Mouse (Mus musculus) spleen, adult 18-20 months (tissue): Measurements from ENCODE around the gene 2010300C02Rik.

Experiments
- DNase-seq, 2 experiments: peaks; one replicate each; pipeline ENCODE4 v3.0.0; 2022; ENCODE audit warnings: mixed read lengths in 2 of 2

2010300C02Rik gene

DNA sequence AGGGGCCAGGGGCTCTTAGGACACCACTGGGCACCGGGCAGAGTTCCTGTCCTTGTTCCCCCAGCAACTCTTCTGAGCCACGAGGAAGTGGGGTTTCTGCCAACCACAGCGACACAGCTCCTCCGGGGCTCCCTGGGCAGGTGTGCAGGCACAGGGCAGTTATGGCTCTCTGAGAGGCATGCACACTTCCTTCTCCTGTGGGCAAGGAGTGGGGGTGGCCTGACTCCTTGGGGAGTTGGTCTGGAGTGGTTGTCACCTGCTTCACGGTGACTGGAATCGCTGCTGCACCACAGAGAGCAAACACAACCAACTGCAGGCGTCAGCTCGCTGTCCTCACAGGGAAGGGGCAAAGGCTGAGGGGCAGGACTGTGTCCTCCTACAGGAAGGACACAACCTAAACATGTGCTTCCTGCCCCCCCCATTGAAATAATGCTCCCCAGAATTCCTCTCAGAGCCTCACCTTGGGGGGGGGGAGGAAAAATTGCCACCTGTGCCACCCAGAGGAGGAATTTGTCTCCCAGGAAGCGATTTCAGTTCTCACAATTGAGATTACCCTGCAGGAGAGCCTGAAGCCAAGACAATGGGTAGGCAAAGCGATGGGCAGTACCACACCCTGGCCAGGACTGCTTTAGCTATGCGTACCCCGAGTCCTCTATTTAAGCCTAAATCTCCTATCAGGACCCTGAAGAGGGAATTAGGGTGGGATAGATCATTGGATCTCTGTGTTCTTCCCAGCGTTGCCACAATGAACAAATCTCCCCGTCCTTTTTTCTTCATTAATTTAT is 54.2 kb downstream of the 2010300C02Rik start:
- no peak for DNase-seq

DNA sequence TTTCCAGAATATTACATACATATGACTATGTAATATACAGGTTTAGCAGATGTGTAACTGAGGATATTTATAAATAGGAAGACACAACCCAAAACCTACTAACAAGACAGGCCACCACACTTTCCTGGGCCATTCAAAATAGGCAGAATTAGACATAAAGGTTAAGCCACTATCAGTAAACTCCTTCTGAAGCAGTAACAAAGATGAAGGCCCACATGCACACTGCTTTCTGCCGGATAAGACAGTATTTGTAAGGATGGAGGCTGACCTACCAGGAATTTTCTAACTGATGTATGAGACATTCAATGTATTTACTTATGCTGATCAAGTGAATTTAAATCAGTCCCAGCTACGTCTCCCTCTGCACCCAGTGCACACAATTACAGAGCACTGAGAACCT is 55.4 kb downstream of the 2010300C02Rik start:
- no peak for DNase-seq

GRCm38 (mm10) chr1:37663606-37664005 is 56.3 kb downstream of the 2010300C02Rik start:
- no peak for DNase-seq

GRCm38 (mm10) chr1:37656017-37656416 is 63.9 kb downstream of the 2010300C02Rik start:
- no peak for DNase-seq

DNA sequence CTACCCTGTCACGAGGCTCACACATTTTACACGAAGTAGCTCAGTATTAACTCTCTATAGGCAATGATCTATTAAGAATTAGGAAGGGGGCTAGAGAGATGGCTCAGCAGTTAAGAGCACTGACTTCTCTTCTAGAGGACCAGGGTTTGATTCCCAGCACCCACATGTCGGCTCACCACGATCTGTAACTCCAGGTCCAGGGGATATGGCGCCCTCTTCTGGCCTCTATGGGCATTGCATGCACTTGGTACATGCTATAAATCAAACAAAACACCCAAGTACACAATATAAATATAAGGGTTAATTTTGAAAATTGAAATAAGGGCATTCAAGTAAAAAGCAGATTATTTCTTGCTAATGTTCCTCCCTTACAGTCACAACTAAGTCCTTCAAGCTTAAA is 65.9 kb downstream of the 2010300C02Rik start:
- no peak for DNase-seq

GRCm38 (mm10) chr1:37647066-37647465 is 72.8 kb downstream of the 2010300C02Rik start:
- no peak for DNase-seq

GRCm38 (mm10) chr1:37644501-37644900 is 75.4 kb downstream of the 2010300C02Rik start:
- no peak for DNase-seq

- DNase-seq: no peak
Measured at GRCm38 (mm10) chr1:37643794-37644365, 76.0 kb downstream of the 2010300C02Rik start.

DNA sequence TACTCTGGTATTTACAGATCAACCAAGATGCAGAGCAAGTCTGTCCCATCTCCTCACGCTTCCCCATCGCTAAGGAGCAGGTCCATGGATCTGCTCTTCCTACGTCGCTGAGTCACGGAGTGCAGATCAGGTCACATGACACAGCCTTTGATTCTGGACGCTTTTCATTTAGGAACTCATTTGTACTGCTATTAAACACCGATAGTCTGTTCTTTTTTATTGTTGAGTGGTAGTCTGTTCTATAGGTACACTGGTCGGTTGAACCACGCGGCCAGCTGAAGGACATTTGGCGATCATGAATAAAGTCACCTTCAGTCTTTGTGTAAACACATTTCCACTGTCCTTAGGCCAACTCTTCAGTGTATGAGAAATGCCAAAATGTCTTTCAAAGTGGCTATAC is 78.5 kb downstream of the 2010300C02Rik start:
- no peak for DNase-seq

GRCm38 (mm10) chr1:37639101-37639500 is 80.8 kb downstream of the 2010300C02Rik start:
- DNase-seq: peak; percentile 41 to 68

DNA sequence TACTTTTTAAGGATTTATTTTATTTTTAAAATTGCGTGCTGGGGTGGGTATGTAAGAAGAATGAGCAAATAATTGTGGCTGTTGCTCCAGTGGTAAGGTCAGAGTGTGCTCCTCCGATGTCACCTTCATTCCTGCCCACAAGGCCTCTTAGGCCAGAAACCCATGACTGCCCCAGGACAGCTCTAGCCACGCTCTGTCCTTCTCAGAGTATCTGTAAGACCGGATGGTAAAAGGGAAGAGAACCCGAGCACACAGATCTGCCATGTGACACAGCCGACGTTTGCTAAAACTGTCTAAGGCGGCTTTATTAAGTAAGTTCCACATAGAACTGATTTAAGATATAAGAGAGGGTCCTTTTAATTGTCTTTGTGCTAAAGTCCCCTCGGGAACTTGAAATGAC is 81.3 kb downstream of the 2010300C02Rik start:
- no peak for DNase-seq

DNA sequence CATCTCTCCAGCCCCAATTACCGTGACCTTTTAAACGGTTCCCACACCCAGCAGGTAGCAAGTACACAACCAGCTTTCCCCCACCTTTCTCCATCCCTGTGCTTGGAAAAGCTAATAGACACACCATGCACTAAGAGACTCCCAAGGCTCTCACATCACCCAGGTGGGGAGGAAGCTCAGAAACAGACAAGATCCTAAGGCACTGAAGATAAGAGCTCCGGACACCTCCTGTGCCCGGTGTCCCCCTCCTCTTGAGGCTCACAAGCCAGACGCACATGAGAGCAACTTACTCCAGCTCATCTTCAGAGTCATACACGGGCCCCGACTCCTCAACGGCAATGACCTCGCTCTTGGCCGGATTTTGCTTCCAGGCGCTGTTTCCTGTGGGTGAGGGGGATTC is 82.3 kb downstream of the 2010300C02Rik start:
- no peak for DNase-seq

GRCm38 (mm10) chr1:37636824-37637223 is 83.1 kb downstream of the 2010300C02Rik start:
- no peak for DNase-seq

DNA sequence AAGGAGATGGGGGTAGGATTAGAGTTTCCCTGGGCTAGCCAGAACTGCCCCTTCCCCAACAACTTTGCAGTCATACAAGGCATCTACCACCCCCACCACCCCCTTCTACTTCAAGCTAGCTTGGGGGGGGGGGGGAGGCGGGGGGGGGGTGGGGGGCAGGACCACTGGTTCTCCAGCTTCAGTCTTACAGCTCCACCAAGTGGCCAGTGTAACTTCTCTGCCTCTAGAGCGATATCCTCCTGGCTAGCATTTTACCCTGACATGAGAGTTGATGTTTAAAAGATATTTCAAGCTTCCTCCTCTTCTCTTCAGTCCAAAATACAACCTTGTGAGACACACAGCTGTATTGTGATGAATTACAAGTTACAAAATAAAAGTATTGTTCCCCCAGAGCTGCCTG is 83.7 kb downstream of the 2010300C02Rik start:
- DNase-seq: peak in 1 of 2 experiments; percentile 46

DNA sequence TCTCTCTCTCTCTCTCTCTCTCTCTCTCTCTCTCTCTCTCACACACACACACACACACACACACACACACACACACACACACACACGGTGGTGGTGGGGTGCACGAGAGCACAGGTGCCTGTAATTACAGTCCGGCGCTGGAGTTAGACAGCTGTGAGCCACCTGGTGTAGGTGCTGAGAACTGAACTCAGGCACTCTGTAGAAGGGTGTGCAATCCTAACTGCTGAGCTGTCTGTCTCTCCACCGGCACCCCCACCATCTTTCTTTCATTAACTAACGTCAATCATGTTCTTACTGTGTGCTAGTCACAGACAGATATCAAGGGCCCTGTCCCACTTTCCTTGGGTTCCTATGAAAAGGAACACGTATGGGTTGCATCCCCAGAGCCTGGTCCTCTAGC is 84.2 kb downstream of the 2010300C02Rik start:
- no peak for DNase-seq

DNA sequence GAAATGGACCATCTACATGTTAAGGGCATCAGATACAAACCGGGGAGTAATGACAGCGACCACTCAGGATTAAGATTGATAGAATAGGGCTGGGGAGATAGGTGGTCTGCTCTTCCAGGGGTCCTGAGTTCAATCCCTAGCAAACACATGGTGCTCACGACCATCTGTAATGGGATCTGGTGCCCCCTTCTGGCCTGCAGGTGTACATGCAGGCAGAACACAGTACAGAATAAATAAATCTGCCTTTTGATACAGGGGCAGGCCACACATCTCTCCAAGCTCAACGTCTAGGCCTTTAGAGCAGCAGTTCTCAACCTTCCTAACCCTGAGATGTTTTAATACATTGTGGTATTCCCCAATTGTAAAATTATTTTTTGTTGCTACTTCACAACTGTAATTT is 85.2 kb downstream of the 2010300C02Rik start:
- DNase-seq: peak in 1 of 2 experiments; percentile 58

- no peak for DNase-seq
Measured at GRCm38 (mm10) chr1:37633516-37633915, 86.4 kb downstream of the 2010300C02Rik start.

DNA sequence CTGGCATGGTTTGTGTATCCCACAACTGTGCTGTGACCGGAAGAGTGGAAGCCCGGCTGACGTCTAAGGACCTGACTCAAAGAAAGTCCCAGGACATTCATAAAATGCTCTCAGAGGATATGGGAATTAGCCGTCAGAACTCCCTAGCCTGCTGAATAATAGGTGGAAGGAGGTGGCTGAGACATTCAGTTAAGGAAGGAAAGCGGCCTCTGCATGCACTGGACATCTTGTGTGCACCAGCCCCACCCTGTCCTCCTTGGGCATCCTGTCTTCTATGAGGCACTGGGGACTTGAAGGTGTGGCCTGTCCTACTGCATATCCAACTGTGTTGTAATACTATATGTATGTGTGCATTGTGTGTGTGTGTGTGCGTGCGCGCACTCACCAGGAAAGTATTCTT is 87.5 kb downstream of the 2010300C02Rik start:
- DNase-seq: no peak

DNA sequence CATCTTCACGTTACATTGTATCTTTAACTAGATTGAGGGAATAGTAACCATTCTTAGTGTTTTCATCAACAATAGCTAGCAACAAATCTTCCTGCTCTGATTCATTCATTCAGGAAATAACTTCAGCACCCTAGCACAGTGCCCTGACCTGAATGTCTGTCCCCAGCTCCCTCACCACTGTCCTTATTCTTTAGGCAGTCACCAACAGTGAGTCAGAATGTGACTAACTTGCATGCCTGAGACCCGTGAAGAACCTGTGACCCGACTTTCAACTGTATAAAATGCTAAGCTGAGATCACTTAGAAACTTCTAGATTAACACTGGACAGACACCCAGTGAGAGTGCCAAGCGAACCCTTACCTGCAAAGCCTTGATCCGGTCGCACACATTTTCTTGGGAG is 88.4 kb downstream of the 2010300C02Rik start:
- no peak for DNase-seq

GRCm38 (mm10) chr1:37630412-37631210 is 89.3 kb downstream of the 2010300C02Rik start:
- DNase-seq: no peak

DNA sequence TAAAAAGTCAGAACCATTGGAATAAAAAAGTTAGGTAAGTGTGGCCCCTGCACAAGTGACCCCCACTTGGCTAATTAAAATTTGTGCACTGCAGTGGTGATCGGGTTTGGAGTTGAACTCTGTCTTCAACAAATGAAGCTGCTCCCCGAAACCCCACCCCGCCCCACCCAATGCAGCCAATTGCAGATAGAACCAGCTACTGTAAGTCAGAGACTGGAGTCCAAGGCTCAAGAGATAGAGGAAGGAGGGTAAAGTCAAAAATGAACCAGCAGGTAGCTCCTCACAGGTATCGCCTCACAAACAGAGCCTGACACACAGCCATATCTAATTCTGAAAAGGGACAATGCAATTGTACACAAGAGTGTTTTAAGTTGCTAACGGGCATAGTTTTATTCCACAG is 90.0 kb downstream of the 2010300C02Rik start:
- DNase-seq: no peak

GRCm38 (mm10) chr1:37628749-37629148 is 91.1 kb downstream of the 2010300C02Rik start:
- no peak for DNase-seq

GRCm38 (mm10) chr1:37624185-37624584 is 95.7 kb downstream of the 2010300C02Rik start:
- DNase-seq: peak in 1 of 2 experiments; percentile 37

DNA sequence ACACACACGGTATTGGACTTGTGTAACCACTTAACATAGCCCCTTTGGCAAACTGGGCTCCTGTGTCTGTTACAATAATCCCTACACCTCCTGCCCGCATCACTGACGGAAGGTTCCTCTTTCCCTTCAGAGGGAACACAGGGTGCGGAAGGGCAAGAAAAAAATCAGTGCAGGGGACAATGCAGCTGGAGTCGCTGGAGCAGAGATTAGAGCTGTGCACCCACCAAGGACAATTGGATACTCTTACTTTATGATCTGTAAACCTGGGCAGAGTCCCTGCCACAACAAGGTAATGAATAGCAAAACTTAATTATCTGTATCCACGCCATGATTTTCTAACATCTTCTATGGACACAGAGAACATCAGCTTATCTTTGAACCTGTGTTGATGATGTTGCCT is 97.8 kb downstream of the 2010300C02Rik start:
- DNase-seq: no peak
